Mouse (Mus musculus) C3H10T1/2 (cell line): ENCODE data around the gene Alcam. TPM values are rescaled to one million over a fixed set of nuclear protein-coding genes. Genes with fewer than 3 reads are reported as not detected.

ENCODE experiments used
- polyA plus RNA-seq, 2 experiments: library from polyadenylated mRNA; unstranded; fragments of >200 nt; fragmentation: generic; extraction: Trizol; gene quantifications; one replicate each; pipeline ENCODE4 v1.2.1; 2012; ENCODE audit warnings: missing spikeins in 2 of 2

The Alcam gene
- 1 to 10 TPM; 3.0 to 8.0 TPM for polyA plus RNA-seq

GRCm38 (mm10) chr16:52453971-52454514 lies at the start of gene Alcam:
Gene Alcam (minus strand): TSS chr16:52454074.

